Mouse (Mus musculus) mesoderm, embryonic 11.5 days (tissue): ENCODE measurements around the gene Gpatch2.

Experiments
- DNase-seq: peaks from one replicate; pipeline ENCODE4 v3.0.0-alpha.2; 2012; ENCODE audit warnings: low read depth, low spot score

Gpatch2 gene

DNA sequence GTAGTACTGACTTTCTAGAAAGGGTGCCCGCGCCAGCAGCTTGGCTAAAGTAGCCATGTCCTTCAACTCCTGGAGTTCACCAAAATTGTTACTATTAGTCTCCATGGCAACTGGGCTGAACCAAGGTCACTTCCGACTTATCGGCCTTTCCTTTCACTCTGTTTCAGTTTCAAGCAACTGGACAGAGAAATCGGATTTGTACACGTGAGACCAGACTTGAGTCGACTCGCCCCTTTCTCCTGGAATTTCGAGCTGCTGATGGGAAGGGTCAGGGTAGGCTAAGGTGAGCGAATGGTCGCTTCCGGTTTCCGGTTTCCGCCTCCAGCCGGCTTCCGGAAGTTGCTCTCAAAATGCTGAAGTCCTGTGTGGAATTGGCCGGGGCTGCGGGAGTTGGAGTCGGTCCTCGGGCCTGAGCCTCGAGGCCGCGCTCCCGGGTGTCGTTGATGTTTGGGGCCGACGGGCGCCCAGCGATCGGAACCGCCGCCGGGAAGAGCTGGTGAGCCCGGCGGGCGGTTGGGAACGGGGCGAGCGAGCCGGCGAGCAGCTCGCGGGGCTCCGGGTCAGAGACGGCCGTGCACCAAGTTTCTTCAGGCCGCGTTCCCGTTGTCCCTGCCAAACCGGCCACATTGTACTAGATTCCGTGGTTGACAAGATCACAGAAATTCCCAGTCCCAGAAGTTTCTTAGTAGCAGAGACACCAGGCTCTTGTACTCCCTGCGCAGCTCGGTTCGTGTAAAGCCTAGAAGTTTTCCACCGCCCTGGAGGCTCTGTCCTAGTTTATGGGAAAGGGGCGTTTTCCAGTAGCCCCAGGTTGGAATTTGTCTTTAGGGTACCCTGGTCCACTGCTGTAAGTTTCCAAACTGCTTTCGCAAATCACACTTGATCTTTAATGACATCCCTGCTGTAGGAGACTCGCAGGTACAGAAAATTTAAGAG is at the start of gene Gpatch2, which contains the start of gene Spata17:
TSS of gene Gpatch2 (plus strand) at position 328 of the 936 bp plus-strand sequence.
TSS of gene Spata17 (minus strand) at position 285 of the 936 bp plus-strand sequence.
- DNase-seq: peak; percentile 85

DNA sequence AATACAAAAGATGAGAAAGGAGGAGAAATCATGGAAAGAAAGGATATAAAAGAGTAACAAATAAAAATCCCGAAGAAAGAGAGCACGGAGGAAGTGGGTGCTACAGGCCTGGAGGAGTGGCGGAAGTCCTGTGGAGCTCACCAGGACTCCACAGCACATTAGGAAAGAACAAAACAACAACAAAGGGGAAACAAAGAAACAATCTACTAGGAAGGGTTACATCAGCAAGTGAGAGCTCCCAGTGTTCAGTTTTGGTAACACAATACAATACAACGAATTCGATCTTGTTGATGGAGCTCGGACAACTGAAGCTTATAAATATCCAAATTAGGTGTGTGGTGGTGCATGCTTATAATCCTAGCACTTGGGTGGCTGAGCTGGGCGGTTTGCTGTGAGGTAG is 45.7 kb upstream of the Gpatch2 start:
- no peak for DNase-seq

DNA sequence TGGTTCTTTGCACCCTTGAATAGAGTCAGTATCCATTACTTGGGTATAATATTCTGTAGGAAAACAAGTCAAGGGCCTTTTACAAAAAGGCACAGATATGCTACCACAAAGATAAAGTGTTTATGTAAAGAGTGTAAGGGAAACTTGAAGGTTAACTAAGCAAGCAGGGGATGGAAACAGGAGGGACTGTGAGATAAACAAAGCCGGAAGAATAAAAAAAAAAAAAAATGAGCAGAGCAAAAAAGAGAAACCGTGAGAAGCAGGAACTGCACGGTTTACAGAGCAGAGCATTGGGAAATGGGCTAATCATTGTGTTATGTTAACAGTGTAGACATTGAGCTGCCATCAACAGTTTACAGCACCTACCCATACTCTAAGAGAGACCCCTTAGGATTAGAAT is 44.9 kb upstream of the Gpatch2 start:
- no peak for DNase-seq

DNA sequence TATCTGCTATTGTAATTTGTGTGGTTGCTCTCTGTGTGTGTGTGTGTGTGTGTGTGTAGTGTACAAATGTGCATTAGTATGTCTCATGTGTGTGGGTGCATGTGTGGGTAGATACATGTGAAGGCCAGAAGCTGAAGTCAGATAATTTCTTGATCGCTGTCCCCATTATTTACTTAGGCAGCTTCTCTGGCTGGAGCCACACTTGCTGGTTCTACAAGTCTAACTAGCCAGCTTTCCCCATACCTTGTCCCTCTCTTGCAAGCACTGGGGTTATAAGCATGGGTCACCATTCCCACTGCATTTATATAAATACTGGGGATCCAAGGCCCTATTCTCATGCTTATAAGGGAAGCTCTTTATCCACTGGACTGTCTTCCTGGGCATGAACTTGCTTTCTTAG is 39.3 kb upstream of the Gpatch2 start:
- no peak for DNase-seq

DNA sequence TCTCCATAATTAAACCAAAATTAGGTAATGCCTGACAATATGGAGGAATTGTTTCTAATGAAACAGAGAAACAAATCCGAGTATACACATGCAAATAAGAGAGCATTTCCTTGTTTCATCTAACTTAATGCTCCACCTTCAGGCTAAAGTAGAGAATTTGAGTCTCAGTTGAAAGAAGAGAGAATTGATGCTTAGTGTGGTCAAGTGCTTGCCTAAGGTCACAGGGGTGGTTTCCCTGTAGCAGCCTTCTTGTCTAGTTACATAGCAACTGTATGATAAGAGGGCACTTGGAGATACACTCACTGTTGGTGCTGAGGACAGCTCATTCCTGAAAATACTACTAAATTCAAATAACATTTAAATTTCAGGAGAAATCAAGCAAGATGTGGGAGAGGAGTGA is 36.8 kb upstream of the Gpatch2 start:
- no peak for DNase-seq

DNA sequence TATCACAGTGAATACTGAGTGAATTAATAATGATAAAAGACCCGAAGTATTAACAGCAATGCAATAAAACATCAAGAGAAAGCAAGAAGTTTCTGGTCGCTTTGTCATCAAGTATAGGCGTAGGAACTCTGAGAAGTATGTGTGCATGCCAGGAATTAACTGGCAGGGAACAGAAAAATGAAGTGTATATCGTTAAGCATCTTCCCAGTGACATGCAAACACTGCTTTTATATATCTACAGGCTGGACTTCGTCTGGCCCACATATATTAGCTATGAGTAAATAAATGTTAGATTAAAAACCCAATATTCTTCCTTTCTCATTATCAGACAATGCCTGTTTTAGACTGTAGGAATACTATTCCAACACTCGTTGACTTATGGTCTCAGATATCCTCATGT is 9.8 kb upstream of the Gpatch2 start:
- DNase-seq: no peak

DNA sequence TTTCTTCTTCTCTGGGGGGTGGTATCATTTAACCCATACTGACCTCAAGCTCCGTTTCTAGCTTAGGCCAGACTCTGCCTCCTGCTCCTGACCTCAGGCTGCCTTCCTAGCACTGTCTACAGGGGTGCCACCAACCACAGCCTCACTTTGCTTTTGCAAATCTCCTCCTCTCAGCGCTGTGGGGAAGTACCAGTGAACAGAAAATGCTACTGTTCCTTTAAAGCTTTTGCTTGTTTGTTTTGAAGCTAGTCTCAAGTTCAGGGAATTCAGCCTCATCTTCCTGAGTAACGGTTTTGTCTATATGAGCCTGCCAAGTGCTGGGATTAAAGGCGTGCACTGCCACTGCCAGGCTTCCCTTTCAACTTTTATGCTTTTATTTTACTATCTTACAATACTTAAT is 5.8 kb upstream of the Gpatch2 start:
- DNase-seq: no peak

DNA sequence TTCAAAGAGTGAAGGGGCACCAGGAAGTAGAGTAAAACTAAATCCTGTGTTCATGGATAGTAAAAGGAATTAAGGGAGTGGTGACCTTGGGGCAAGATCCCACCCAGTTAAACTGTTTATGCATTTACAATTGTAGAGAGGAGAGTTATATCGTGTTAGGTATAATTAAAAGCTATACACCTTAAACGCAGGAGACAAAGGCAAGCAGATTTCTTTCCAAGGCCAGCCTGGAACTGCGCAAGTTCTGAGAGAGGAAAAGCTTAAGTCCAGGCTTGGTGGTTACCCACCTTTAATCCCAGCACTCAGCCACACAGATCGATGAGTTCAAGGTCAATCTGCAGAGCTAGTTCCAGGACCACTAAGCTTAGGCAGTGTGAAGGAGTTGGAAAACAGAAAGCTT is 4.6 kb upstream of the Gpatch2 start:
- DNase-seq: no peak

DNA sequence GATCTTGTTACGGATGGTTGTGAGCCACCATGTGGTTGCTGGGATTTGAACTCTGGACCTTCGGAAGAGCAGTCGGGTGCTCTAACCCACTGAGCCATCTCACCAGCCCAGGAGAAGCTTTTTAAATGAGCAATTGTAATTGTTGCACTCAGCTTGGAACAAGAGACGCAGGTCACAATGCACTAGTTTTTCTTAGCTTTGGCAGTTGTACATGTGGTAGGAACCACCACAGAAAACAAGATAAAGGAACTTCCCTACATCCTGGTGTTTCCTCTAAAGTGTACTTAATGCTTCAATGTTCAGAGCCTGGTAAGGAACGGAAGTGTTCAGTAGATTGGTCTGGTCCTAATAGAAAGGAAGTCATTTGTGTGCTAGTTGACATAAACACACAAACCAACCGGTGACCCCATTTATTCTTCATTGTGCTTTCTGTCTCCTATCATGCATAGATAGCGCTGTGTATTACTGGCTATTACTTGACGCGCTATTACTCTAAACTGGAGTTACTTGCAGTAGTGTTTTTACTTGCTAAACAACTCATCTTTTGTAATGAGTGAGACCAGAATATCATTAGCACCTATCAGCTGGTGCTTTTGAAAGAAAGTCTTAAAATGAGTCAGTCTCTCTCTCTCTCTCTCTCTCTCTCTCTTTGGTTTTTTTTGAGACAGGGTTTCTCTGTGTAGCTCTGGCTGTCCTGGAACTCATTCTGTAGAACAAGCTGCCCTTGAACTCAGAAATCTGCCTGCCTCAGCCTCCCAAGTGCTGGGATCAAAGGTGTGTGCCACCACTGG is 1.5 kb downstream of the Gpatch2 start:
- DNase-seq: no peak

DNA sequence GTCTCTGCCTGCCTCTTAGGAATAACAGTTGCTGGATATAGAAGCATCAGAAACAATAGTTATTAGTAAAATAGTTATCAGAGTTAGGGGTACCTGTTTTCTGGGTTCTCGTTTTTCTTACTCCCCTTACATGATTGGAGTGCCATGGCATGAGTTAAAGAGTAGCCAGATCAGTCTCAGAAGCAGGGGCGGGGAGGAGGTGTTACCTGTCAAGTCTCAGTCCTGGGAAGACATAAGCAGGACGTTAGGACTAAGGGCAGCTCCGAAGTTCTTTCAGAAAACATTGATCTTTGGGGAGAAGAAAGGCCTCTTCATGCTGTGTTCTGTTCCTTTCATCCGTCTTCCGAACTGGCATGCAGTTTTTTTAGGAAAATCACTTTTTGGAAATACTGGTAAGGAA is 5.4 kb downstream of the Gpatch2 start:
- DNase-seq: no peak

DNA sequence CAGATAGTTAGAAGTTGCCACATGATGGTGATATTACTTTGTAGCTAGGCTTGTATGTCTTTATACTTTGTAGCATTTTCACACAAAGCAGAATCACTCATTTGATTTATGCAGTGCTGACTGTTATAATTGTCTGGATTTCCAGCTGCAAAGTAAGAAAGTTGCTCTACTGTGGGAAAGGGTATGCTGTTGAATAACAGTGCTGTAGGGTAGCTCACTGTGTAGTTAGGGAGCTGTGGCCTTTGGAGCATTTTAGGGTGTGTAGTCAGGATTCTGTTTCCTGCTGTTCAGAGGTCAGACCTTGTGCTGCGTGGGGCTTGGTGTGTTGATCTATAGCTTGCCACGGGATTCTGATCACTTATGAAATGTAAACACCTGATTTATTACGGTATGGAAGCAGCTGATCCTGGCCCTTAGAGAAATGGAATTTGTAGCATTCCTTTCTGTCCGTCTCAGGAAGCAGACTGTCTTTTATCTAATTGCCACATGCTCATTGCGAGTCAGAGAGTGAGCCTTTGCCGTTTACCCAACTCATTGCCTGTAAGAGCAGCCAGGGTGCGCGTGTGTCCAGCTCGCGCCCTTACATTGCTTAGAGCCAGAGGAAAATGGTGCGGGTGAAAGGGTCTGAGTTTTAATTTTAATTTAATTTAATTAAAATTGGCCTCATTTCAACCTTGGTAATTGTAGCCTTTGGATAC is 11.2 kb downstream of the Gpatch2 start:
- peak; percentile 37 for DNase-seq

DNA sequence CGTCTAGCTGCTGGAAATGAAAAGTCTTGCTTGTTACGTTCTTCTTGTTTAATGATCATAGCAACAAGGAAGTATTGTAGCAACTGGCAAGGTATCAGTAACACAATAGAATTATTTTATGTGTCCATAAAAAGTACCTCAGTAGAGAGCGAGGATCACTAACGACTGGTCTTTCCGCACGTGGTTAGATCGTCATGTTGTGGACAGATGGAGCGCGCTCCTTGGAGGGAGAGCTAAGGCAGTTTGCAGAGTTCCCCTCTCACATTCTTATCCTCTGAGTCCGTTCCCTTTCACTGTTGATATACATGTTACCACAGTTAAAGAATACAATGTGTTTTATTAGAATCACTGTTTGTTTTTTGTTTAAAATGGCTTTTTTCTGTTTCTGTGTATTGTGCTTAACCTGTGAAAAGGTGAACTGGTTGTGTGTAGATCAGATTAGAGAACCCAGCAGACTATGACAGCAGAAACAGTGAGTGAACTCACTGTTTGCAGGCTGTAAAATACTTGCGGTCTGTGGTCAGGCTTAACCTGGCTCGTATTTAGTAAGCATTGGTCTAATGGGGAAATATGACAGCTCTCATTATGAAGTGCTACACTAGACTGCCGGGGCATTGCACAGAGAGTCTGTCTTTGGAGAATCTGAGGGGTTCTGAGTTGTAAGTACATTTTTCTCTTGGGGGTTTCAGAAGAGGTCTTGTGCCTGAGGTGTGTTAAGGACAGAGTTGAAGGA is 13.3 kb downstream of the Gpatch2 start:
- no peak for DNase-seq

DNA sequence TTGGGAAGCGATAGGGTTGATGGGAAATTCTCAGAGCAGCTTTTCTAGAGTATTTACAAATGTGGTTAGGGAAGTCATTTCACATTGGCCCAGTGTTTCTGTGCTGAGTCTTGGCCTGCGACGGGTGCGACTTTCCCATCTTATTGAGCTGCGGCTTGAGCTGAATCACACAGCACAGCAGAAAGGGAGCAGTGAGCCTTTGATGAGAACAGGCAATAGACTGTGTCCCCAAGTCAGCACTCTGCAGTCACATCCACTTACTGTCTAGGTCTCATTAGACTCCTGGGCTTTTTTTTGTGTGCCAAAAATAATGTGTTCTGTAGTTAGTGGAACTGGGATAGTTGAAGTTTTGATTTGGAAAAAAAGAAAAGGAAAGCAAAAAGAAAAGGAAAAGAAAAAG is 14.9 kb downstream of the Gpatch2 start:
- no peak for DNase-seq

DNA sequence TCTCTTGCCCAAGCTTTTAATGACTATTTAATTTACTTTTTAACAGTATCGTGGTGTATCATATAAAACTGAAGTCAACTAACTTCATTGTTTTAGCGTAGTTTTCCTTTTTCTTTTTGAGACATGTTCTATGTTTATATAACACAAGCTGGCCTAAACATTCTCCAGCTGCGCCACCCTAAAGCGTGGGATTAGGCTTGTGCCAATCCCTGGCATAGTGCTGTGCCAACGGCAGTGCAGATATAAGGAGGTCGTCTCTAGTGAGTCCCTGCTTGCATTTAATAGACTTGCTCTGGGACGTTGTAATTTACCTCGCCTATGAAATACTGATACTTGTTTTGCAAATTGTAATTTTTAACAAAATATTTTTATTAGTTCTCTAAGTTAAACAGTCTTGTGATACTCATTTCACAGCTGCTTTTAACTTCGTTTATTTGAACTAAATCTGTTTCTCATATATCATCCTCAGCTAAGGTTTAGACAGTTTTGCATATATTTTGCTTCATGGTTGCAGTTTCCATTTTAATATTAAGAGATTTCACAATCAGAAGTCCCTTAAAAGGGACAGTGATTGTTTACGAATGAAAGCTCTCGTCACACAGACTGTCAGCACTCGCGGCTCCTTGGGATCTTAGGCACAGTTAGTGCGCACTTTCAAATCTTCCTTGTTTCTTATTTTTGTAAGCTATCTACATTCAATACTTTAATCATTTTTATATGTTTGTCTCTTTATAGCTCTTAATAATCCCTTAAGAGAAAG is 17.1 kb downstream of the Gpatch2 start:
- no peak for DNase-seq

DNA sequence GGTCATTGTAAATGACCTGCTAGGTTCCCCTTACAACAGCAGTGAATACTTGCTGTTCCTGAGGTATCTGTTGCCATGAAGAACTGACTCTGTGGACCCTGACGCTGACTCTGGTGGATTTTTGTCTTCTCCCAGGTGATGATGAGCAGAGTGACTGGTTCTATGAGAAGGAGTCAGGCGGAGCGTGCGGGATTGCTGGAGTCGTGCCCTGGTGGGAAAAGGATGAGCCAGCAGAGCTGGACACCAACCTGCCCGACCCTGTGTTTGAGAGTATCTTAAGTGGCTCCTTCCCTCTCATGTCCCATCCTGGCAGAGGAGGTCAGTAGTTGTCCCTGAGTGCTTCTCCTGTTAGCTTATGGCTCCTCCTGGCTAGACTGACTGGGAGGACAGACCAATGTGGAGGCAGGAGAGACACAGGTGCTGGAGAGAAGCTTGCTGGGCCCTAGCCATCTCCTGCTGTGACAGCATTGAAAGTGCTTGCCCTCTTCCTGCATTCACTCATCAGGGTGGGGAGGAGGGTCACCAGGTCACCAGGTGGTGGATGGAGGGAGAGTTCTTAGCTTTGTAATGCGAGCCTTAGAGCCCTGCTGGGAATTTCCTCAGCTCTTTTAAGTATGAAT is 17.8 kb downstream of the Gpatch2 start:
- DNase-seq: no peak

DNA sequence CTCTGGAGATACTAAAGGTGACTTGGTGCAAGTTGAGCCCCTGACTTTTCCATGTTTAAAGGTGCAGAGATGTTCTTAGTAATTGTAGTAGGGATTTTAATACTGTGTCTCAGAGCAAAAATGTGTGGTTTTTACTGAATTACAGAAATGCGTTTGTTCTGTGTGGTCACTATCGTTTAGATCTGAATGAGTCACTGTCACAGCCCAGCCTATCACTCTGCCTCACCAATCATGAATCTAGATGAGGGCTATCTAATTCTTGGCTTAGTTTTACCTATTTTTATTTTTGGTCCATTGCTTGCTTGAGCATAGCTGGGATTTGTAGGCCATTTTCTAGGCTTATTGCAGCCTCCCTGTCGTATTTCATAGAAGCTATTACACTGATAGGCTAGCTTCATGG is 19.9 kb downstream of the Gpatch2 start:
- DNase-seq: no peak

DNA sequence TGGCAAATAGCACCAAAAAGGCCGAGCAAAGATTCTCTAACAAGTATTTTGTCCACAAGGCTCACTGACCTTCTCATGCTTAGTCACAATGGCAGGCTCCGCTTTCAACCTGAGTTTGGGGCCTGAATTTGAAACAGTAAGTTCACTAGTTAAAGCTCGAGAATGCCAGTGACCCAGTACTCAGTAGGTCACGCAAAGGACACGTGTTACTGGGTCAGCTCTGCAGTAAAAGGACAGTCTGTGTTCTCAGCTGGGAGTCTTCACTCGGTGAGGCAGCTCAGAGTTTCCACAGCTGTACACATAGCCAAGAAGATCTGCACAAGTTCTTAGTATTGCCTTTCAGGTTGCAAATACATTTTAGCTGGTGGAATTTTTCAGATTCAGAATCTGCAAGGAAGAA is 21.0 kb downstream of the Gpatch2 start:
- DNase-seq: peak; percentile 54

DNA sequence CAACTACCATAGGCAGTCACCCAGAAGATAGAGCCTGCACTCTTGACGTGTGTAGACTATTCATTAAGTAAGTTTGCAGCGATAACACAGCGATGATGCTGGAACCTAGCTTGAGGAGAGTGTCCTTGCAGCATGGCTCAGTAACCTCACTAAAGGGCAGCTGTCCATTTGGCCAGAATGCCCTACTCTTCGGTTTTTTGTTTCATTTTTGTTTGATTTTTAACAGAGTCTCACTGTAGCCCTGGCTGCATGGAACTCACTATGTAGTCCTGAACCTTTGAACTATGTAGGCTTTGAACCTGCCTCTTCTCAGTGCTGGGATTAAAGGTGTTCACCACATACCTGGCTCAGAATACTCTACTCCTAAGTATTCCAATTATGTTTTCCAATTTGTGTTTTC is 22.8 kb downstream of the Gpatch2 start:
- DNase-seq: no peak

DNA sequence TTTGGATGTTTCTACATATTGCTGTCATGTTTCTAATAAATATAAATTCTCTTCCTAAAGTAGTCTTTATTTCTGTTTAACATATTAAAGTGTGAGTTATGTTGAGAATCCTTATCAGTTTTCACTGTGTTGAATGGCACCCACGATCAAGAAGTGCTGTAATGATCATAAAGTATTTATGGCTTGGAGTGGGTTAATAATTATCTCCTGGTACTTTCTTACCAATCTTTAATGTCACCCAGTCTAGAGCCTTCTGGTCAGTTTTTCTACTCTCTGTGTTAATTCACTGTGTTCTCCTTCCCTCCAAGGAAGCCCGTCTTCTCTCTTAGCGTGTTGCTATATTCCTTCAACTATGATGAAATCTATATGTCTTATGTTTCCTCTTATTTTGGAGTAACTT is 25.0 kb downstream of the Gpatch2 start:
- no peak for DNase-seq

DNA sequence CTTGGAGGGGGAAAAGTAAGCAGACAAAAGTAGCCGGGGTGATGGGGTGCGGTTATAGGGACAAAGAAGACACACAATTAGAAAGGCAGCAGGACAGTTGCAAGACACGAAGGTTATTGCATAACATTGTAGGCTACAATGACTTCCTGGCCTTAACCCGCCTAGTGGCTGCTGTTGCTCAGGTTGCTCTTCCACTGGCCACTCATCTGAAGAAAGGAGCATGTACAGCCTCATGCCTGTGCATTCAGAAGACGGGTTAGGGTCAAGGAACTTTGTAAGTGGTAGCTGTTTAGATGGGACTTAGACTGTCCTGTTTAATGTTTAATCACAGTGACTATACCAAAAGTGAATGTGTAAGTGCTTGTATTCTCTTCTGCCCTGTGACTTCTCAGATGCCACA is 26.0 kb downstream of the Gpatch2 start:
- no peak for DNase-seq
